Mouse (Mus musculus): Measurements from ENCODE around the gene Slc31a1. TPM values are rescaled to one million over a fixed set of nuclear protein-coding genes. Genes with fewer than 3 reads are reported as not detected.

Gene Slc31a1
- polyA plus RNA-seq, 1 experiment from 2014 or later = 48.3 TPM

DNA sequence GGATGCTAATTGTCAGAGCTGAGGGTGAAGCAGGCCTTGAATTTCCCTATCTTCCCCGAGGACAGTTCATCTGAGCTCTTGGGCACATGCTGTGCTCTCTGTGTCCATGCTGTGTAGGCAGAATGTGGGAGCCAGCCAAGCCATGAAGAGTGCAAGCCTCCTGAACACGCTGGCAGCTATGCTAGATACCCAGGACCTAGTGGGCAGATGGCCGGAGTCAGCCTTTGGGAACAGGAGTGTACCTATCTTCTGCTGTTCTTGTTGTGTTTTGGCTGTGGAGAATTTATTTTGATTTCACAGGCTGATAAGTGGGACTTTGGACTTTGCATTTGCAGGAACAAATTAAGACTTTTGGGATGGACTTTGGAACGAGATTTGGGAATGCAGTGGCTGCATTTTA, 80.0 kb downstream of the Slc31a1 start:
- 69% methylated on average over 4 of the region's 4 CpGs for WGBS

DNA sequence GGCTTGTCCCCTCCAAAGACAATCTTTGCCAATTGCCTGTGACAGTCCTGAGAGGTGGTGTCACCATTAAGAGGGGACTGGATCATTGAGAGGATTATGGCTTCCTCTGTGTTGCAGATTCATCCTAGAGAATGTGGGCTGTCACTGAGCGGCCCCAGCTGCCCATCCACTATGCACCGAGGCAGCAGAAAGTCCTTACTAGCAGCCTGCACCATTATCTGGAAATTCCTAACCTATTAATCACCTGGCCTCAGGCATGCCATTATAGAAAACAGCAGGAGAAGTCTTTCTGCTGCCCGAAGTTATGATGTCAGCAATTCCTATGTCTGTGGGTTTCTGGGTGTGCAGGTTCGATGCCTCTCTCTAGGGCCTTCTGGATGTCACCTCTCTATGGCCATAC, 80.5 kb downstream of the Slc31a1 start:
- Histone ChIP-seq H3K9ac (ENCODE audit: low read depth, low read length) (no peak overlapping the region), H3K4me1 (replicated peaks; ENCODE audit: insufficient read depth, low read length) (no peaks in the 10 kb centered on the region), H3K27me3 (ENCODE audit: insufficient read depth, low read length) (no peaks in the 10 kb centered on the region), H3K36me3 (ENCODE audit: insufficient read depth, low read length) (no peaks in the 10 kb centered on the region), H3K4me2 (ENCODE audit: low read length) (no peak overlapping the region), H3K9me3 (replicated peaks; ENCODE audit: low read length) (no peaks in the 10 kb centered on the region), H3K4me3 (replicated peaks; ENCODE audit: low read depth, low read length) (no peak overlapping the region), H3K27ac (no peak overlapping the region)
- no peak for ATAC-seq (replicated peaks; ENCODE audit: low FRiP score, low read depth)
- 61% methylated on average over 4 of the region's 4 CpGs for WGBS
- no peak for TF ChIP-seq CTCF (IDR thresholded peaks at IDR 0.05; ENCODE audit: low read depth)
- no peak for DNase-seq (ENCODE audit: low spot score)

More for the DNA sequence above, 80.0 kb downstream of the Slc31a1 start:
- H3K4me1 ChIP-seq (replicated peaks; ENCODE audit: insufficient read depth, low read length) = no peaks in the 10 kb centered on the region
- no peak overlapping the region for H3K4me2 ChIP-seq (ENCODE audit: low read length)
- H3K9ac ChIP-seq (ENCODE audit: low read depth, low read length) = no peak overlapping the region
- H3K36me3 ChIP-seq (ENCODE audit: insufficient read depth, low read length) = no peaks in the 10 kb centered on the region
- DNase-seq (ENCODE audit: low spot score) (no peak), ATAC-seq (replicated peaks; ENCODE audit: low FRiP score, low read depth) (no peak)
- H3K4me3 ChIP-seq (replicated peaks; ENCODE audit: low read depth, low read length) = no peak overlapping the region
- no peaks in the 10 kb centered on the region for H3K9me3 ChIP-seq (replicated peaks; ENCODE audit: low read length)
- H3K27me3 ChIP-seq (ENCODE audit: insufficient read depth, low read length) = no peaks in the 10 kb centered on the region
- TF ChIP-seq CTCF (IDR thresholded peaks at IDR 0.05; ENCODE audit: low read depth) = no peak
- H3K27ac ChIP-seq = no peak overlapping the region

Other genes starting within 250 kb of the Slc31a1 start
- not detected in 2 replicates for gene Mup21, start 209.9 kb upstream of the Slc31a1 start, polyA plus RNA-seq (2015; fragmentation: Nextera tagmentation; extraction: Ambion mirVana)
- gene Zfp37, start 129.7 kb upstream of the Slc31a1 start, polyA plus RNA-seq (2015; fragmentation: Nextera tagmentation; extraction: Ambion mirVana) = 6.6 and 7.0 TPM in 2 replicates
- gene Slc31a2, start 98.2 kb upstream of the Slc31a1 start, polyA plus RNA-seq (2015; fragmentation: Nextera tagmentation; extraction: Ambion mirVana) = 18.1 and 19.3 TPM in 2 replicates
- gene Fkbp15, start 179 bp upstream of the Slc31a1 start, polyA plus RNA-seq (2015; fragmentation: Nextera tagmentation; extraction: Ambion mirVana) = 19.2 and 21.7 TPM in 2 replicates
- 137 and 138 TPM in 2 replicates for gene Cdc26, start 47.9 kb downstream of the Slc31a1 start, polyA plus RNA-seq (2015; fragmentation: Nextera tagmentation; extraction: Ambion mirVana)
- 14.8 and 16.1 TPM in 2 replicates for gene Prpf4, start 48.1 kb downstream of the Slc31a1 start, polyA plus RNA-seq (2015; fragmentation: Nextera tagmentation; extraction: Ambion mirVana)
- 2.4 and 2.6 TPM in 2 replicates for gene Rnf183, start 74.5 kb downstream of the Slc31a1 start, polyA plus RNA-seq (2015; fragmentation: Nextera tagmentation; extraction: Ambion mirVana)
- gene Wdr31, start 110.2 kb downstream of the Slc31a1 start, polyA plus RNA-seq (2015; fragmentation: Nextera tagmentation; extraction: Ambion mirVana) = 10.1 and 10.6 TPM in 2 replicates
- gene Bspry, start 119.3 kb downstream of the Slc31a1 start, polyA plus RNA-seq (2015; fragmentation: Nextera tagmentation; extraction: Ambion mirVana) = 38.2 and 38.9 TPM in 2 replicates
- 16.0 and 17.7 TPM in 2 replicates for gene Hdhd3, start 142.7 kb downstream of the Slc31a1 start, polyA plus RNA-seq (2015; fragmentation: Nextera tagmentation; extraction: Ambion mirVana)
- 109 and 119 TPM in 2 replicates for gene Alad, start 159.2 kb downstream of the Slc31a1 start, polyA plus RNA-seq (2015; fragmentation: Nextera tagmentation; extraction: Ambion mirVana)
- 62.0 and 71.2 TPM in 2 replicates for gene Pole3, start 164.3 kb downstream of the Slc31a1 start, polyA plus RNA-seq (2015; fragmentation: Nextera tagmentation; extraction: Ambion mirVana)
- 0.45 and 0.46 TPM in 2 replicates for gene 4933430I17Rik, start 164.6 kb downstream of the Slc31a1 start, polyA plus RNA-seq (2015; fragmentation: Nextera tagmentation; extraction: Ambion mirVana)
- 41.4 and 44.3 TPM in 2 replicates for gene Rgs3, start 199.1 kb downstream of the Slc31a1 start, polyA plus RNA-seq (2015; fragmentation: Nextera tagmentation; extraction: Ambion mirVana)

Measured in kidney, postnatal 0 days (tissue).